Mouse (Mus musculus): ENCODE data around the gene Rab20.
A peak's percentile ranks its signal among the peaks of the same experiment; 100 is the strongest.
"Not testable (repeated sequence)": the region's sequence is repeated elsewhere in the genome, so short reads cannot be mapped to it uniquely, and the experiment has no call there.

Rab20 gene

DNA sequence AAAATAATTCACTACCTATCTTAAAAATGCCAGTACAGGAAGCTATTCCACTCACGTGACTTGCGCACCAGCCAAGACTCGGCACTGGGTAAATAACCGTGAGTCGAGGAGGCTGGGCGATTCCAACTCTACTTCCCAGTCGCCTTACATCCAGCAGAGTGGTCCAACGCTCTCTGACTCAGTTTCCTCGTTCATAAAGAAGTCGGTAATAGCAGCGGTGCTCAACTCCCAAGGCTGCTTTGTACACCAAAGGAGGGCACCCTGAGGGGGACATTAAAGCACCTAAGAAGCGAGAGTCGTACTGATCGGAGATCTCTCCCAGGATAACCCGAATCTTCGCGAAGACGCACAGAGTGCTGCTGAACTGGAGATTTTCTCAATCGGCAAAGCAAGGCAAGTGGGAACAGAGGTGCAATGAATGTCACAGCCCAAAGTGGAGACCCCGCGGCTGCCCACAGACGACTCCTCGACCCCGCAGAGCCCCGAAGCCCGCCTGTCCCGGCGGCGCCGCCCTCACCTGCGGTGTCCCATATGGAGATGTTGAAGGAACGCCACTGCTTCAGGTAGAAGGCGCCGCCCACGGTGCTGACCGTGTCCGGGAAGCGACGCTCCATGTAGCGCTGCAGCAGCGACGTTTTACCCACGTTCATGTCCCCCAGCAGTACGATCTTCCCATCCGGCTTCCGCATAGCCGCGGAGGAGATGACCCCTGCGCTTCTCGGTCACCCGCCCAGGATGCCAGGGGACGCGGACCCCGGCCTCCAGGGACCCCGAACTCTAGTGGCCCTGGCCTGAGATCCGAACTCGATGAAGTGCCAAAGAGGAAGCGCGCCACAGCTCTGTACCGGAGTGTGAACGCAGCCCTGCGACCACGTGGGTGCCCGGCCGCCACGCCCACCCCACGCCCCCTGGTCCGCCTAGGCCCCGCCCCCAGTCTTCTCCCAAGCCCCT lies at the start of gene Rab20:
Rab20 (minus strand) TSS at position 900 of the 951 bp plus-strand sequence.
- DNase-seq (ENCODE audit: low spot score): peak; percentile 83

DNA sequence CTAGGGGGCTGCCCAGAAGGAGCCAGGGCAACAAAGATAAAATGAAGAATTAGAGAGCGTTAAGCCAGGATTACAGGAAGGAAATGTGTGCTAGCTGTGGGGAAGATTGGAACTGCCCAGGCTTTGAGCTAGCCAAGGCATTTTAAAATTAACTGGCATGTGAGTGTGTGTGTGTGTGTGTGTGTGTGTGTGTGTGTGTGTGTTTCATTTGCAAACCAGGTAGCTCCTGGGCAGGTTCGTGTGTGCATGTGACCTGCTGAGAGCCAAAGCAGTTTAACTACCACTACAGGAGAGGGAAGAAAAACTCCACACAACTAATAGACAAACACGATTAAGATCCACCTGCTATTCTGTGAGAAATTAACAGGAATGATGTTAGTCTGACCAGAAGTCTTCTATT lies 44.8 kb upstream of the Rab20 start:
- no peak for DNase-seq (ENCODE audit: low spot score)

DNA sequence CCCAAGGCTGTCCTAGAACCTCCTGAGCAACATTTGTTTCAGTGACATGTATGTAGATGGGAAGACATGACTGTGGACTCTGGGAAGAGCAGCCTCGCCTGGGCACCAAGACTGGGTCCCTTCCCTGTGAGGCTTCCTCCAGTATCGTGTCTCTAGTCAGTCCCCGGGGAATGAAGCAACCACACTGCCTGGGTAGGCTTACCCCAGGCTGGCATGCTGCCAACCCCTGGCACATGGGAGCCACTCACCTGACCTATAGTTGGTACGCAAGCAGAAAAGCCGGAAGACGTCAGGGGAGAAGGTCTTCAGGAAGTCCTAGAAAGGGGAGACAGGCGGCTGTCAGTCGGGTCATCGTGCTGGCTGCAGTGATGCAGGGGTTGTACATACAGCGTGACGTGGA lies 40.2 kb upstream of the Rab20 start:
- peak; percentile 53 for DNase-seq (ENCODE audit: low spot score)

DNA sequence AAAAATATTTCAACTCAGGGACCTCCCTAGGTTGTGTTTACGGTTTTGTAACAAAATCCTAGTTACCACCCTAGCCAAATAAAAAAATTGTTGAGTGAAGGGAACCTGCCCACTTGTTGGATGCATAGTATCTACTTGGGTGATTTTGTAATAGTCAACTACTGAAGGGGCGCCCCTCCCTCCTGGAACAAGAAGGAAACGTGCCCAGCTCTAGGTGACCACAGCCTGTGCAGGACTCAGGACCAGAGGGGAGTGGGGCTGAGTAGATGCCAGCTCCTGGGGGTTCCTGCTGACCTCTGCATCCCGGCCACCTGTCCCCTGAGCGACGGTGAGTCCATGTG lies 39.5 kb upstream of the Rab20 start:
- DNase-seq (ENCODE audit: low spot score): peak; percentile 83

DNA sequence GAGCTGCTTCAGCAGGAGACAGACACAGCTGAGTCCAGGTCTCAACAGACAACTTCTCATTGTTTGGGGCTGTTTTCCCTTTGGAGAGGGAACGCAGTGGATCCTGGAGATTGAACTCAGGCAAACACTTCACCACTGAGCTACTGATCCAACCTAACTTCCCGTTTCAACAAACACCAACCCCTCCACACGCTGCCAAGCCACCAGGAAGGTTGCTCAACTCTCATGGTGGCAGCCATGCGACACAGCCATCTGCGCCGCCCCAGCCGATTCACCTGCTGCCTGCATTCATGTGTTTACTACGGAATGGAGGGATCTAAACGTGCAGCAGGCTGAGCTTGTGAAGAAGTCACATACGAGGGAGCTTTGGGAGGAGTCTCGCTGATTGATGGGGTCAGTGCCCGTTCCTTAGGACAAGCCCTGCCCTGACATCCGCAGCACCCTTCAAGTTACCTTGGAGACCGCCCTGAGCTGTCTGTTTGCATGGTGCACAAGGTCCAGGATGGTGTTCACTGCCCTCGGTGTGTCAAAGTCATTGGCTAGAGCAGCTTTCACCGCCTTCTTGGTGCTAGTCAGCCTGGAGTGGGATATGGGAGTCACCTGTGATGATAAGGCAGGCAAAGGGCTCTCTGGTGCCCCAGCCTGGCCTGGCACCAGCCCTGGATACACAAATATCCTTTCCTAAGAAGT lies 39.0 kb upstream of the Rab20 start:
- peak; percentile 73 for DNase-seq (ENCODE audit: low spot score)

DNA sequence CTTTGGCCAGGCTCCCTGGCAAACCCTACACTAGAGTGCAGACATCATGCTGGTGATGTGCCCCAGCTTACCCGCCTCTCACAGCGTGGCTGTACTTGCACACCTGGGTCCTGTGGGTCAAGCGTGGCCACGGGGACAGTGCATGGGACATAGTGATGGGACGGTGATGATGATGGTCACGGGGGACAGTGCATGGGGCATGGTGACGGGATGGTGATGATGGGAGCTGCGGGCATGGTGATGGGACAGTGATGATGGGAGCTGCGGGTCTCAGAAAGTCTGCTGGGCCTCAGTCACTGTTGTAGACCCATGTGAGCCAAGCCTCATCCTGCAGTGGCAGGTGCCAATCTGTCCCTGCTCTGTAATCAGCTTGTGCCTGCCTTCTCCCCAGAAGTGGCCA lies 37.8 kb upstream of the Rab20 start:
- DNase-seq (ENCODE audit: low spot score): no peak

DNA sequence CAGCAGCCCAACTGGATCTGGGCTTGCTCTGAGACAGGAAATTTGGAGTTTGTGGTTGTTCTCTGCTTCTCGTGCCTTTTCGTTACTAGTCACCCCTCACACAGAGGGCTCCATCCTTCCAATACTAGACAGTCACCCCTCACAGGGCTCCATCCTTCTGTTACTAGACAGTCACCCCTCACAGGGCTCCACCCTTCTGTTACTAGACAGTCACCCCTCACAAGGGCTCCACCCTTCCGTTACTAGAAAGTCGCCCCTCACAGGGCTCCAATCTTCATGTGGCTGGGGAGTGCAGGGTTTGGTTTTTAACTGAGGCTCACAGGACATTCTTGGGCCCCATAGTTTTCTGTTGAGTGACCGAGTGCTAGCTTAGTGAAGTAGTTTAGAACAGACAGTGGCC lies 34.7 kb upstream of the Rab20 start:
- DNase-seq (ENCODE audit: low spot score): no peak

DNA sequence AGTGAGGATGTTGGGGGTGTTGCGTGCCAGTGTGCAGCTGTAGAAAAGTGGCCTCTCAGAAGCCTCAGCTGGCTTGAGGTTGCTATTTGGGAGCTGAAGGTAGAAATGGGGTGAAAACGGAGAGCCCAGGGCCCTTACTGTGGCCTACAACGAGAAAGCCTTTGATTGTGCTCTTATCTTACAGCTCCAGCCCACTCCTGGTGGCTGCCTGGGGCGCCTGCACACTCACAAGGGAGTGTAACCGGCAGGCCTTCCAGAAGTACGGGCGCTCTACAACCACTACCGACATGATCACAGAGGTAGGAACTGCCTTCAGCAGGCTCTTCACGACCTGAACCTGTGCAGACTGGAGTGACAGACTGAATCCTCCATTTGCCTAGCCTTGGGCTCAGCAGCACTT lies 34.2 kb upstream of the Rab20 start:
- DNase-seq (ENCODE audit: low spot score): no peak

DNA sequence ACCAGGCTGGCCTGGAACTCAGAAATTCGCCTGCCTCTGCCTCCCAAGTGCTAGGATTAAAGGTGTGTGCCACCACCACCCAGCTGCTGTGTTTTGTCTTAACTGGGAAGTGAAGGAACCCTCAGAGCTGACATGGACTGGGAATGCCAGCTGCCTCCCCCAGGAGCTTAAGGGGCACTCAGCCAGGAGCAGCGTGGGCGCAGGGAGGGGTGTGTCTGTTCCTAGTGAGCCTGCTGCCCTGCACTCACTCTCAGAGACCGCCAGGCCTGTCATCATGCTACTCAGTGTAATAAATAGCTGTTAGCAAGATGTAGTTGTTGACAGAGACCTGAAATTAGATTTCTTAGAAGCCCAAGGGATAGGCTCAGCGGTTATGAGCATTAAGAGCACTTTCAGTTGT lies 32.5 kb upstream of the Rab20 start:
- no peak for DNase-seq (ENCODE audit: low spot score)

DNA sequence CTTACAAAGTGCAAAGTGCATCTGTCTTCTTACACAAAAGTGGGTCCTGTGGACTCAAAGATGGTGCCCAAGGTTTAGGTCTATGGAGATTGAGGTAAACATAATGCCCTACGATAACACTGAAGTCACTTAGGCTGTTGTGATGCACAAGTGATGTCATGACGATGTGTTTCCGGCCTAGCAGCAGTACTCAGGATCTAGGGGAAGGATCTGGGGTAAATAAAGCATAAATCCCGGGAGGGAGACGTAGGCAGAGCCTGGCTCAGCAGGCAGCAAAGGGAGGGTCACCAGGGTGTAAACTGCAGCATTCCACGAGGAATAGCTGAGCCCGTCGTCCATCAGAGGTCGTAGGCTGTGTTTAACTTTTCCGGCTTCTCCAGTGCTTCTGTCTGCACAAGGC lies 30.4 kb upstream of the Rab20 start:
- DNase-seq (ENCODE audit: low spot score): no peak

DNA sequence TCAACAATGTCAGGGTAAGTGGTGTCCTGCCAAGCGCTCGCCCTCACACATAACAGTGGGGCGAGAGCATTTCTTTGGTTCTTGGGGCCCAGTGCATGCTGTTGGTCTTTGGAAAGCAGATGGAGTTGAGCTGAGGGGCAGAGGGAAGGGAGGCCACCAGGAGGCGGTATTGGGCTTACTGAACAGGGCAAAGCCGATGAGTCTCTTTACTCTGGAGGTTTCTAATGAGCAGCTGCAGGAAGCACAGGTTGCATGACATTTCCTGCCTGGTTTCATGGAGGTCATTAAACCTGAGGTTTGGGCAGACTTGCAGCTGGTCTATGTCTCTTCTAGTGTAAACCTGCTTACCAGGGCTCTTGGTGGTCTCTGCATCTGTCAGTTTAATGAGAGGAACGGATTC lies 28.3 kb upstream of the Rab20 start:
- DNase-seq (ENCODE audit: low spot score): peak; percentile 65

DNA sequence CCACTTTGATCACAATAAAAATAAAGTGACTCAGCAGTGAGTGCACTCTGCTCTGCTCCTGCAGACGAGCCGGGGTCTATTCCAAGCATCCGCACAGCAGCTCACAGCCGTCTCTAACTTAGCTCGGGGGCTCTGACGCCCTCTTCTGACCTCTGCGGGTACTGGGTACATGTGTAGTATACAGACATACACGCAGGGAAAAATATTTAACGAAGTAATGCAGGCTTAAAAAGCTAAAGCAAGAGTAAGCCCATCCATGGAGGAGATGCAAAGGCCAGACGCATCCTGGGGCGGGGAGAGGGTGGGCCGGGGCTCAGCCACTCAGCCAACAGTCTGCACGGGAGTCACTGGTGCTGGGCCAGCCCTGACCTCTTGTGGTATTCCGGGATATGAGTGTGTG lies 27.6 kb upstream of the Rab20 start:
- DNase-seq (ENCODE audit: low spot score): no peak

DNA sequence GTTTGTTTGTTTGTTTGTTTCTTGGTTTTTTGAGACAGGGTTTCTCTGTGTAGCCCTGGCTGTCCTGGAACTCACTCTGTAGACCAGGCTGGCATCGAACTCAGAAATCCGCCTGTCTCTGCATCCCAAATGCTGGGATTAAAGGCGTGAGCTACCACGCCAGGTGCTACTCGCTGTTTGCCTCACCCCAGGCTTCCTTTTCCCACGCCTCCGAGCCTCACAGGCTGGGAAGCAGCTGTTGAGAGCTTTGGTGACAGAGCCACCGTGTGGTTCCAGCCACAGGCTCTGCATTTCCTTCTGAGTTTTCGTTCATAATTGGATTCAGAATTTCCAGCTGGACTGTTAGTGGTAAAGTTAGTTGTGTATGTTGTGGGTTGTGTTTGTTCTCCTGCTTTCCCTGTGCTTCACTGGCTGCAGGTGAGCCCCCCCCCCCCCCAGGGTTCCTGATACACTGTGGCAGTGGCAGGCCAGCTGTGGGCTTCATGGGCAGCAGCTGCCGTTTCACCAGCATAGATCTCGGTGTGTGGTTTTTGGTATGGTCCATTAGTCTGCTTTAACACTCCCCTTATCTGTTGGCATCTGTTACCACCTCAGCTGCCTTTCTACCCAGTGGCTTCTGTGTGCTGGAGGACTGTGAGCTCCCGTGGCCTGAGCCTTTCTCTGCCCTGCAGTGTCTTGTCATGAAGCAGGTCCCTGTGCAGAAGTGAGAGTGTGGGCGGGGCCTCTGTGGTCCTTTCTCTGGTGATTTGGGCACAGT lies 25.1 kb upstream of the Rab20 start:
- DNase-seq (ENCODE audit: low spot score): no peak

DNA sequence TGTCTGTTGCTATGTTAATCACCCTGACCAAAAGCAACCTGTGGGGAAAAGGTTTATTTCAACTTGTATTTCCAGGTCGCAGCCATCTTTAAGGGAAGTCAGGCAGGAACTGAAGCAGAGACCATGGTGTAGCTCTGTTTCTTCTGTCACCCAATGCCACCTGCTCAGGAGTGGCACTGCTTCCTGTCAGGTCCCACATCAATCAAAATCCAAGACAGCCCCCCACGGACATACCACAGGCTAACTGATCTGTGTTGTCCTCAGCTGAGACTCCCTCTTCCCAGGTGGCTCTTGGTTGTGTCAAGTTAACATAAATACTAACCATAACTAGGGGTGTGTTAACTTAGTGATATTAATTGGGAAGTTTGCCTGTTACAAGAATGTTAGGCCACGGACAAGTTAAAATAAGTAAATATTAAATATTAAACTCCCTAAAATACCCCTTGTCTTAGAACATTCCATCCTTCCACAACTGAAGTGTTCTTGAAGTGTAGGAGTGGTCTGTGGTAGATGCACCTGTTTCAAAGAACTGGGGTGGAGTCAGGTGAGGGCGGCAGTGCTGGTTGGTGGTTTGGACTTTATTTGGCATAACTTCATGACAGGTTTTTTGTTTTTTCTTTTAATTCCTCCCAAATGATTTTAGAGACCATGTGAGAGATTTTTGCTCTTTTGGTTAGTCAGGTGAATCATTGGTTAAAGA lies 20.4 kb upstream of the Rab20 start:
- peak; percentile 83 for DNase-seq (ENCODE audit: low spot score)

DNA sequence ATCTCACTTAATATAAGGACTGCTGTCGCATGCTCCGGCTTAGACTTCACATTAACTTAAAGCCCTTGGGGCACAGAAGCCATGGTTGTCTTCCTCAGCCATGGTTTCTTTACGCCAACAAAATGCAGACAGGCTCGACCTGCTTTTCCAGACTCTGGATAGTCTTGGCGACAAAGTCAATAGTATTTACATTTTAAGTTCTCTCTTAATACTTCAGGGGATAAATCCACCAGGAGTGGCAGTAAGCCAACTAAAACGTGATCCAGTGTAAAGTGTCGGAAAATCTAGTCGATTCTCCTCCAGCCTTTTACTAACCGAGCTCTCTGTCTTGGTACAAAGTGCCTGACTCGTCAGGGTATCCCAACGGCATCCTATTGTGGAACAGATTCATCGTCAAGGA lies 19.8 kb upstream of the Rab20 start:
- DNase-seq (ENCODE audit: low spot score): peak; percentile 60

DNA sequence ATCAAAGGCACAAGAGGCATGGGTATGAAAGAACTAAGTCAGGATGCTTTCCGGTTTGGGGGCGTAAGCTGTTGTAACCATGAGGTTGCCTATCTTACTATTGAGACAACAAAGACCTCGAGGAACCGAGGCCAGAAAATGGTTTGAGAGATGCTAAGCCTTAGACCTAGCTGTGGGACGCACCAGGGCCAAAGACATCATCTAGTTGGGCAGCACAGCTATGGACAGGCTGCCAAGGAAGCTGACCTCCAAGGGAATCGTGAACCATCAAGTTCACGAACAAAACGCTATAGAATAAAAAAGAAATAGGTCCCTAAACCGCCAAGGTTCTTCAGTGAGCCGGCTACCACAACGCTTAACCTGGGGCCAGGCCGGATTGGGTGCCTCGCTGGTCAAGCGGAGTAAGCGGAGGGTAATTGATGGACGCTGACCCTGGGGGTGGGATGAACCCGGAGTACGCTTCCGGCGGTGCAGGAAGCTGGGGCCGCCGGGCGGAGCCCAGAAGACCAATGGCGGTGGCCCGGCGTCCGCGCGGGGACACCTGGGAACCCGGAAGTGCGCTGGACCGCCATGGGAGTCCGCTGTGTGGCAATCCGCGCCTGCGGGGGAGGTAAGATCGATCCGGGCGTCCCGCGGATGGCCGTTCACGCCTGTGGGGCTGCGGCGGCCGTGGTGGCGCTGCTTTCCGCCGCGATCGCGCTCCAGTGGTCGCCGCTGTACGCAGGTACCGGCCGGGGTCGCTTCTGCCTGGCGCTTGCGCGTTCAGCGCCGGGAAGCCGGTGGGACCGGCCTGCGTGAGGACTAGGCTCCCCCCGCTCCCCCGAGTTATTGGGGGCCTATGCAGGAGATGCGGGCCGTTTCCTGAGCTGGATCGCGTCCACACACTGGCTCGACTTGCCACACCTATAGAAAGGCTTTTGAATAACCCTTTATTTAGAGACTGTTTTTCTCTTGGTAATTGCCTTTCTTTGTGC lies 18.8 kb upstream of the Rab20 start, which contains the start of gene Naxd:
Naxd (plus strand) TSS at position 490 of the 974 bp plus-strand sequence.
- DNase-seq (ENCODE audit: low spot score): peak; percentile 93

DNA sequence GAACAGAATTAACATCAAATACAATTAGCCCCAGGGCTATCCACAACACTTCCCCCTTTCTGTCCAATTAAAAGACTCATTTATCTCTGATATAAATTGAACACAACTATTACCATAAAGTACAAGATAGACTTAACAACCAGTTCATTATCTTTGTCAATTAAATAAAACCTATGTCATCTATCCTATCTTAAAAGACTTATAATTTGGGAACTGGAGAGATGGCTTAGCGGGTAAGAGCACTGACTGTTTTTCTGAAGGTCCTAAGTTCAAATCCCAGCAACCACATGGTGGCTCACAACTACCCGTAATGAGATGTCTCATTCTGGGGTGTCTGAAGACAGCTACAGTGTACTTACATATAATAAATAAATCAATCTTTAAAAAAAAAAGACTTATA lies 13.8 kb upstream of the Rab20 start:
- DNase-seq (ENCODE audit: low spot score): not testable (repeated sequence)

DNA sequence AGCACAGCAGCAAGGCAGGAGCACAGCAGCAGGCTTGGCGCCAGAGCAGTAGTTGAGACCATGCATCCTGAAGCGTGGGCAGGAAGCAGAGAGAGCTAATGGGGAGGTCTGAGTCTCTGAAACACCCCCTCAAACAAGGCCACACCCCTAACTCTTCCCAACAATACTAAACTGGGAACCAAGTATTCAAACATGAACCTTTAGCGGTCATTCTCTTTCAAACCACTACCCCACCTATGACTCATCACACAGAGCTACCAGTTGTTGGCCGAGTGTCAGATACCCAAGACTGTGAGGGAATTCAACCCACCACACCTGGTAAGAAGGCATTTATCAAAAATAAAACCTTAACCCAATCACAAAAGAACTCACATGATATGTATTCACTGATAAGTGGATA lies 8.7 kb upstream of the Rab20 start:
- no peak for DNase-seq (ENCODE audit: low spot score)

DNA sequence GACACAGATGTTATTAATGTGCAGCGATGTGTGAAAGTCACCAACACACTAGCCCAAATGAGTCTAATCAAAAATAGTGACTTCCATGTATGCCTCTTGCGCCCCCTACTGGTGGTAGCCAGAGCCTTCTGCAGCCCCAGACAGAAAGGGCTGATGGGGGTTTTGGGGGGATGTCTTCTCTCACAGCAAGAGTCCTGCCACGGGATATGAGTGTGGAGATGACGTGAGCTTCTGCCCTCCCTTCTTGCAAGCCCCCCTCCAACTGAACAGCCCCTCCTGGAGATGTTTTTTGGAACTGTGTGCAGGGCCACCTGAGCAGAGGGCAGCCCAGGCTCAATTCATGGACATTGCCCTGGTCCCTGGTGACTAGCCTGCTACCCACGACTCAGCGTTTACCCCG lies 7.6 kb upstream of the Rab20 start:
- DNase-seq (ENCODE audit: low spot score): peak; percentile 77

DNA sequence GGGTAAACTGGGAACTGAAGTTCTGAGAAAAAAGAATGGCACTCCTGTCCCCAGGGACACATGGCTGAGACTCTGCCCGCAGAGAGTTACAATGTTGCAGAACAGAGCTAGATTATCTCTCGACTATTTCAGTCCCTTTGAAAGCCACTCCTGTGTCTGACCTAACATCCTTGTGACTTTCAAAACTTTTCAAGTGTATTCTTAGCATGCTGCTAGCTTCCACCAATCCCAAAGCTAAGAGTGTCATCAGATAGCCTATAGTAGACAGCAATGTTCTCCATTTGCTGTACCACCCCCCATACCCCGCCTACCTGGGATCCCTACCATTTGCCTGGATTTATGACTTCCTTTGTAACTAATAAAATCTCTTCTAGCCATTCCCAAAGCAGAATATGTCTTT lies 4.0 kb upstream of the Rab20 start:
- no peak for DNase-seq (ENCODE audit: low spot score)

DNA sequence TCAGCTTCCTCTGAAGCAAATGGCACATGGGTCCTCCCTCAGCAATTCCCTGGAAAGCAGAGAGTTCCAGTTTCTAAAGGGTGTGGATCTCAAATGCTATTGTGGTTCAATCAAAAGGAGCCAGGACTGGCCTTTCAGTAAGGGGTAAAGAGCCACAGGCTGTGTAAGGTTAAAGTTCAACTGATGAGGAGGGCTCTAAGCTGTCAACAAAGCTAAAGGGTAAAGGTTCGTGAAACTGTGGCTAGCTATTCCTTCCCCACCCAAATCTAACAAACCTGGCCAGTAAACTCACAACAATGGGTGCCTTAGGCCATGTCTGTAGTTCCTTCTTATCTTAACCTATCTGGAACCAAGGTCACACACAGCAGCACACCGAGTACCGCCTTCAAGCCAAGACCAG lies 3.4 kb upstream of the Rab20 start:
- no peak for DNase-seq (ENCODE audit: low spot score)
